Mouse (Mus musculus) lung, postnatal 14 days (tissue): ENCODE measurements at regions not wholly inside any gene's neighbourhood (a gene's known extent, or its start where the extent isn't known, plus 50 kb on each side); places are given as distances from the start of the nearest gene placed in this dataset.
A peak's percentile ranks its signal among the peaks of the same experiment; 100 is the strongest.
"Not testable (repeated sequence)": the region's sequence is repeated elsewhere in the genome, so short reads cannot be mapped to it uniquely, and the experiment has no call there.

Experiments
- DNase-seq: peaks from one replicate; pipeline ENCODE4 v3.0.0; 2021

DNA sequence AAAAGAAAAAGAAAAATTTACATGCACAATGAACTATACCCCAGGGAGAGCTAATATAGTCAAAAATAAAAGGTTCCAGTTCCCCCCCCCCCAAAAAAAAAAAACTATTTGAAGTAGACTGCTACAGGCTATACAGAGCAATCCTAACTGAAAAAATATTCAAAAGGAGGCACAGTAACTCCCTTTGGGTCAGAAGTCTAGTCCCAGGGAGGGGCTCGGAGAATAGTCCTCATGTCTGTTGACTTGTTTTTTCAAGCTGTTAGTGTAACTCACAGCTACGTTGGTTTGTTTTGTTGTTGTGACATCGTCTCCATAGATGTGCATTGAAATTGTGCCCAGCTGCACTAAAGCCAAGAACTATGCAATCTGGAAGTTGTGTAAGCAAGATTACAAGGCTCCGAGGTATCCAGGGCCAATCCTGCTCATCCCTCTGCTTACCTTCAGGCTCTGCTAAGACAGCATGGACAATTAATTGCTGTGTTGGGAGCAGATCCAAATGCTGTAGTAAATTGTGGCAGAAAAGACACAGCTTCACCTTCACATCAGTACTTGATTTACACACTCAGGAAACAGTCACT lies 137.2 kb upstream of the Pnpt1 start:
- DNase-seq: peak; percentile 28

DNA sequence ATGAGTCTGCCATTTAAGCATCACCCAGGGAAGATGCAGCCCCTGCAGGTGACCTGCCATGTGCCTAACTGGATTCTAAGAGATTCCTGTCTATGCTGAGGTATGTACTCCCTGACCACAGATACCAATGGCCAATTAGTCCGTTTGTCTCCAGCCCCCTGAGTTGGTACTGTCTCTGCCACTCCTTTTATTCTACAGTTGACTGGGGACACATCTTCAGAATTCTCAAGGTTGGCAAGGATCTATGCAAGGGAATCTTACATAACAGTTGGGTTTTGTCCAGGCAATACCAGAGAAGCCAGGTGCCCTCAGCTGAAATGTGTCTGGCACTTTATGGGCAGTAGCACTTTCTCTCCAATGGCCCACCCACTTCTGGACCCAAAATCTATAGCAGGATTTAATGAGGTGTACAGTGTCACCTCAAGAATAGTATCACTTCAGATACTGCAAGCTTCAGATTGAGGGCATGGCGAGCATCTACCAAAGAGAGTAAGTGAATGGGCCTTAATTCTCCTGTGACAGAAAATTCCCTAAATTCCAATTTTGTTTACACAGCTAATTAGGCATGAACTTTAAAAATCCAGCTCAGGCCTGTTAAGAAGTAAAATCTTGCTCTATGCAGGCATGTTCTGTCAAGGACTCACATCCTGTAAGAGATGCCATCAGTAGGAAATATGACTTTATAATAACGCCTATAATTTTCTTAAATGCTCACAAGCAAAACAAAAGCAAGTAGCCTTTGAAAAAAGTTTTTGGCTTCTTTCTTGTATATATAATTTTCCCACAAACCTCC lies 132.0 kb upstream of the Pnpt1 start:
- DNase-seq: no peak

DNA sequence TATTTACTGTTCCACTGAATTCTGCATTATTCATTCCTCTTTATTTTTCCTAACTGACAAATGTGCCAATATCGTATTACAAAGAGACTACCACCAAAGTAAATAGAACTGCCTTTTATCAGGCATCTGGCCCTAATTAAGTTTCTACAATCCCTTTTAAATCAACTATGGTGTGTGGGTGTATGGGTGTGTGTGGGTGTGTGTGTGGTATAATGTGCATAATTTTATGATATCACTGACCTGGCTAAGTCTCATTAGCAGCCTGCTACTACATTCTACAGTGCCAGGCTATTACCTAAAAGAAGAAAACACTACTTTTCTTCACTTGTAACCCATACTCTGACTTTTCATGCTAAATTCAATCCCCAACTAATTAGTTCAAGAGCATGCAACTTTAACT lies 131.3 kb upstream of the Pnpt1 start:
- no peak for DNase-seq

DNA sequence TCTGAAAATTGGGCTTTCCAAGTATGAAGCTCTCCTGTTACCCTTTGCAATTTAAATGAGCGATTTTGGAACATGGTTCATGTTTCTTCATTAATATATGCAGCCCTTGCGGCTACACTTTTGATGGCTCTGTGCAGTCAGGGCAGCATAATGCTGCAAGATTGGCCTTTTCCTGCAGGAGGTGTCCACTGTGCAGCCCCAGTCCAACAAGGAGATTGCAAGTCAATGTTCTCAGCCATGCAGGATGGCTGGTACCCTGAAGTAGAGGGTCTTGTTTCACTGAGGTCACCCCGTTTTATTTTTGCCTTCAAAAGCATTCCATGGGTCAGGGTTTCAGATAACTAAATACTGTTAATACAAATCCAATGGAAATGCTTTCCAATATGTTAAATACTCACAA lies 130.9 kb upstream of the Pnpt1 start:
- no peak for DNase-seq

DNA sequence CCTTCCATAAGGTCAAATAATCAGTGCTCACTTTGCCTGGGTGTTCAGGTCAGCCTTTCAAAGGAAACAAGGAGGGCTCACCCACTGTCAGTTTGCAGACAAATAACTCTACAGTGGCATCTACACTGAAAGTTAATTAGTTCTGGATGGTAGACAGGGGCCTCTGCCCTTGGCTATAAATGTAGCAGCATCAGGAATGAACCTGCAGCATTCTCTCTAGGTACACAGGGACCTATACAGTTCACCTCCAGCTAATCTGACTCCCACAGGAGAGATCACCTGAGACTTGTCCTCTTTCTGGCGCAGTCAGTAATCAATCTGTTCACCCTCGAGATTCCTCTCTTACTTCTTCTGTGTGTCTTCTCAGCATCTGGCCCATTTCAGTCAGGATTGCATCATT lies 130.3 kb upstream of the Pnpt1 start:
- no peak for DNase-seq

DNA sequence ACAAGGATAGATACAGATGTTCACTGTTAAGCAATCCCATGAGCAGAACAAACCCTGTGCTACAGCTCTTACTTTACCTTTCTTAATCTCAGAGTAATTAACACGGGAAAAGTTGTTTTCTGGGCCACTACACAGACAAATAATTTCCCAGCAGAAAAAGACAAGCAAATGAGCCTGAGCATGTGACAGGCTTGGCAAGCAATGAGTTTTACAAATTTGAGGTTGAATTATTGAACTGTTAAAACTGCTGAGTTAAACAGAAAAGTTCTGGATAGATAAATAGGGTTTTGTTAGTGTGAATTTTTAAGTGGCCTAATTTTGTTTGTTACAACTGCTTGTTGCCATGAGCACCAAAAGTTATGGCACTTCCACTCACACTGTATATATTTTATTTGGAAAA lies 113.1 kb upstream of the Pnpt1 start:
- DNase-seq: no peak

DNA sequence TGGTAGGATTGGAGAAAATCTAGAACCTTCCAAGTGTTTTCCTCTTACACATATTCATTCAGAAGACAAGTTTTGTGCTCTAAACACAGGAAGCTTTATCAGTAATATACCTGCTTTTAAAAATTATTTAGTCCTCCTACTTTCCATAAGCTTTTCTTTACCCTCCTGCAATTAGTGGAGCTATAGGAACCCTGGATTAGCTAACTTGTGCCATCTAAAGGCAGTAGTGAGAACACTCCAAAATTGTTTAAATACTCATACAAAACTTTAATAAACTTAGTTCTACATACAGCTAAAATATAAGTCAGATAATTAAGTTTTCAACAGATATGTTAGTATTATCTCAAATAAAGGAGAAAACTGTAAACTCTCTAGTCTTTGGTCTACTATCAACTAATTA lies 89.7 kb upstream of the Pnpt1 start:
- DNase-seq: no peak

DNA sequence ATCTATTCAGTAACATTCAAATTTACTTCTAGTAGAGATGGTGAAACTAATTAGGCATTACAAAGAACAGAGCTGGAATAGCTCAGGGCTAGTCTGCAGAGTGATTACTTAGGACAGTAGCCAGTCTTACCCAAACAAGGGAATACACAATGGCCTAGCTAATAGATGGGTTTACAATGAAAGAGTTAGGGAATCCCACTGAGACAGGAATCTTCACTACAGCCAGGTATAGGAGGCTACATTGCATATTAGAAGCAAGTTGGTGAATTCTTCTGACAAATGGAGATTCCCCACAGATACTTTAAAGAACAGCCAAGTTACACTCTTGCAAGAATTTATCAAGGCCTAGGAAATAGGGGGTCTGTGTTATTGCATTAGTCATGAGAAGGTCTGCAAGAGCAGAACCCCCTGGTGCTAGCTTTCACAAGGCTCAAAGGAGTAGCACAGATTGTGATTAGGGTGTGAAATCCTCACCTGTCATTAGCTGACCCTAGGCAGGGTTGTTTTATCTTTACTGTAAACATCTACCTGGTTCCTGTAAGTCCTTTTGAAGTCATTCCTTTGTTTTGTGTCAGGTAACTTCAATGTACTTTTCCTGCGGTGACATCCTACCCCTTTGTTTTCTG lies 82.4 kb upstream of the Pnpt1 start:
- not testable (repeated sequence) for DNase-seq

DNA sequence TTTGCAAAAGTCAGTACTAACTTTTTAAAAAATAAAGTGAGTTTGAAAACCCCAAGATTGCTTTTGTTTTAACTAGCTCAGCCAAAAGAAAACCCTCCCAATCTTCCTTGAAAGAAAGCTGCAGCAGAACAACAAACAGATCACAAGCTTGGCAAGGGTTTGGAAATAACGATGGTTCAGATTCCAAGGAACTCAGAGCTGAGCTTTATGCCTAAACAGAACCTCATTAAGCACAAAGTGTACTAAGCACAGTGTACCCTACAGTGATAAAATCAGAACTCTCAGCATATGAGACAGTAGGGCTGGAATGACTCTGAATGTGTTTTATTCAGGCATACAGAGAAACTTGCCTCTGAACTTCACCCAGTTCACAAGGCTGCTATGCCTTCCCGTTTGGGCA lies 77.9 kb upstream of the Pnpt1 start:
- no peak for DNase-seq

DNA sequence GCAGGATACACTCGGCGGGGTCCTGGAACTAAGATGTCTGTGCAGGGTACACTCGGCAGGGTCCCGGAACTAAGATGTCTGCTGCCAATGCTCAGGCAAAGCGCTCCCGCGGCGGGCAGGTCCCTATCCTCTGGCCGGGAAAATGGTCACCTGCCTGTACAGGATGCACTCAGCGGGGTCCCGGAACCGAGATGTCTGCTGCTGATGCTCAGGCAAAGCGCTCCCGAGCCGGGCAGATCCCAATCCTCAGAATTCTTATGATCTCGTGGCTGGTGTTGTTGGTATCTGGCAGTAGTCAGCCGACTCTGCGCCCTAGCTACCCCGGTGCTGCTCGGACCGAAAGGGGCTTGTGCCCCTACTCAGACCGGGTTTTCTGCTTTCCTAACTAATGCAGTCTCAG lies 61.0 kb upstream of the Pnpt1 start:
- DNase-seq: not testable (repeated sequence)

DNA sequence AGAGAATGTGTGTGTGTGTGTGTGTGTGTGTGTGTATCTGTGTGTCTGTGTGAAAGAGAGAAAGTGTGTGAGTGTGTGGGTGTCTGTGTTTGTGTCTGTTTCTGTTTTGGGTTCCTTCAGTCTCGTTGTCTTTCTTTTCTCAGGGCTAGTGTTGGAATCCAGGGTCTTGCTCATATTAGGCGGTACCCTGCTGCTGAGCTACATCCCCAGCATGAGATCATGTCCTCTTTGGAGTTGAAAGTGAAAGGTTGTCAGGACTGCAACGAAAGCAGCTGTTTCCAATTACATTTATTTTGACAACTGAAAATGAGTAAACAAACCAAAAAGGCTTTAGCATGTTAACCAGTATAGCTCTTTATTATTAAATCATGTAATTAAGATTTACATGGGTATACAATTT lies 58.3 kb upstream of the Pnpt1 start:
- no peak for DNase-seq
